Mouse (Mus musculus): ENCODE measurements around the gene Dydc2. TPM values are rescaled to one million over a fixed set of nuclear protein-coding genes. Genes with fewer than 3 reads are reported as not detected.

Dydc2 gene
- polyA plus RNA-seq, 1 experiment from 2014 or later = 1.7 TPM

- DNase-seq (ENCODE audit: low spot score) = no peak
- Histone ChIP-seq H3K27me3 (replicated peaks; ENCODE audit: insufficient read depth, low read length) (no peaks in the 10 kb centered on the region), H3K4me1 (ENCODE audit: insufficient read depth, low read depth, low read length) (peaks cover 11% of the 10 kb centered on the region; the same call in 1 of the 2 replicates), H3K4me2 (replicated peaks; ENCODE audit: low read depth, low read length) (no peak overlapping the region), H3K36me3 (ENCODE audit: insufficient read depth, low read length) (no peaks in the 10 kb centered on the region), H3K27ac (ENCODE audit: low read length) (no peak overlapping the region), H3K9me3 (ENCODE audit: low read length) (no peaks in the 10 kb centered on the region), H3K9ac (replicated peaks; ENCODE audit: low read depth) (no peak overlapping the region), H3K4me3 (ENCODE audit: low read depth, low read length) (no peak overlapping the region)
- ATAC-seq = no peak
- TF ChIP-seq EP300 (IDR thresholded peaks at IDR 0.05) (no peak), CTCF (IDR thresholded peaks at IDR 0.05) (no peak)
- 36% methylated on average over 3 of the region's 3 CpGs for WGBS
Measured at GRCm38 (mm10) chr14:41006899-41007298, 62.1 kb downstream of the Dydc2 start.

- H3K4me2 ChIP-seq (replicated peaks; ENCODE audit: low read depth, low read length) = no peak overlapping the region
Measured at GRCm38 (mm10) chr14:41006263-41006662, 62.7 kb downstream of the Dydc2 start.

GRCm38 (mm10) chr14:41005716-41006115, 63.3 kb downstream of the Dydc2 start:
- Histone ChIP-seq H3K4me1 (ENCODE audit: insufficient read depth, low read depth, low read length) (peaks cover 11% of the 10 kb centered on the region; the same call in 1 of the 2 replicates), H3K4me3 (ENCODE audit: low read depth, low read length) (no peak overlapping the region), H3K27ac (ENCODE audit: low read length) (no peak overlapping the region), H3K9me3 (ENCODE audit: low read length) (no peaks in the 10 kb centered on the region), H3K27me3 (replicated peaks; ENCODE audit: insufficient read depth, low read length) (no peaks in the 10 kb centered on the region), H3K9ac (replicated peaks; ENCODE audit: low read depth) (no peak overlapping the region), H3K4me2 (replicated peaks; ENCODE audit: low read depth, low read length) (no peak overlapping the region), H3K36me3 (ENCODE audit: insufficient read depth, low read length) (no peaks in the 10 kb centered on the region)
- WGBS = 68% methylated on average over 9 of the region's 9 CpGs
- DNase-seq (ENCODE audit: low spot score) = no peak
- ATAC-seq = no peak
- TF ChIP-seq CTCF (IDR thresholded peaks at IDR 0.05) (no peak), EP300 (IDR thresholded peaks at IDR 0.05) (no peak)

More at GRCm38 (mm10) chr14:41006263-41006662, 62.7 kb downstream of the Dydc2 start:
- Histone ChIP-seq H3K9me3 (ENCODE audit: low read length) (no peaks in the 10 kb centered on the region), H3K4me1 (ENCODE audit: insufficient read depth, low read depth, low read length) (peaks cover 11% of the 10 kb centered on the region; the same call in 1 of the 2 replicates), H3K36me3 (ENCODE audit: insufficient read depth, low read length) (no peaks in the 10 kb centered on the region), H3K4me3 (ENCODE audit: low read depth, low read length) (no peak overlapping the region), H3K27me3 (replicated peaks; ENCODE audit: insufficient read depth, low read length) (no peaks in the 10 kb centered on the region), H3K9ac (replicated peaks; ENCODE audit: low read depth) (no peak overlapping the region), H3K27ac (ENCODE audit: low read length) (no peak overlapping the region)
- DNase-seq (ENCODE audit: low spot score) (no peak), ATAC-seq (no peak)
- TF ChIP-seq CTCF (IDR thresholded peaks at IDR 0.05) (no peak), EP300 (IDR thresholded peaks at IDR 0.05) (no peak)
- 81% methylated on average over 10 of the region's 10 CpGs for whole genome bisulfite sequencing

- peaks cover 11% of the 10 kb centered on the region; the same call in 1 of the 2 replicates for H3K4me1 ChIP-seq (ENCODE audit: insufficient read depth, low read depth, low read length)
- no peak overlapping the region for H3K4me3 ChIP-seq (ENCODE audit: low read depth, low read length)
- H3K4me2 ChIP-seq (replicated peaks; ENCODE audit: low read depth, low read length) = peak overlapping the region; percentile 30; the same call in 1 of the 2 replicates
- H3K27me3 ChIP-seq (replicated peaks; ENCODE audit: insufficient read depth, low read length) = no peaks in the 10 kb centered on the region
- ATAC-seq (no peak), DNase-seq (ENCODE audit: low spot score) (peak; percentile 63)
- WGBS = 34% methylated on average over 22 of the region's 22 CpGs
- H3K36me3 ChIP-seq (ENCODE audit: insufficient read depth, low read length) = no peaks in the 10 kb centered on the region
- H3K9me3 ChIP-seq (ENCODE audit: low read length) = no peaks in the 10 kb centered on the region
- 0 out of 2 replicates have a peak overlapping the region, but pooled peaks have one; percentile 16 for H3K9ac ChIP-seq (replicated peaks; ENCODE audit: low read depth)
- TF ChIP-seq CTCF (IDR thresholded peaks at IDR 0.05) (no peak), EP300 (IDR thresholded peaks at IDR 0.05) (no peak)
- H3K27ac ChIP-seq (ENCODE audit: low read length) = no peak overlapping the region
Measured at GRCm38 (mm10) chr14:41004201-41005141, 64.5 kb downstream of the Dydc2 start.

GRCm38 (mm10) chr14:41001576-41001975, 67.4 kb downstream of the Dydc2 start:
- no peak for TF ChIP-seq EP300 (IDR thresholded peaks at IDR 0.05)

GRCm38 (mm10) chr14:41000801-41001200, 68.2 kb downstream of the Dydc2 start:
- no peak for DNase-seq (ENCODE audit: low spot score)
- H3K9ac ChIP-seq (replicated peaks; ENCODE audit: low read depth) = no peak overlapping the region
- no peaks in the 10 kb centered on the region for H3K36me3 ChIP-seq (ENCODE audit: insufficient read depth, low read length)
- no peaks in the 10 kb centered on the region for H3K9me3 ChIP-seq (ENCODE audit: low read length)
- TF ChIP-seq CTCF (IDR thresholded peaks at IDR 0.05) (no peak), EP300 (IDR thresholded peaks at IDR 0.05) (no peak)
- H3K27ac ChIP-seq (ENCODE audit: low read length) = no peak overlapping the region
- WGBS = 70% methylated on average over 4 of the region's 4 CpGs
- no peaks in the 10 kb centered on the region for H3K27me3 ChIP-seq (replicated peaks; ENCODE audit: insufficient read depth, low read length)
- no peak for ATAC-seq
- H3K4me1 ChIP-seq (ENCODE audit: insufficient read depth, low read depth, low read length) = peaks cover under 1% of the 10 kb centered on the region; the same call in 1 of the 2 replicates
- no peak overlapping the region for H3K4me2 ChIP-seq (replicated peaks; ENCODE audit: low read depth, low read length)
- no peak overlapping the region for H3K4me3 ChIP-seq (ENCODE audit: low read depth, low read length)

More at GRCm38 (mm10) chr14:41001576-41001975, 67.4 kb downstream of the Dydc2 start:
- H3K27me3 ChIP-seq (replicated peaks; ENCODE audit: insufficient read depth, low read length) = no peaks in the 10 kb centered on the region
- H3K9me3 ChIP-seq (ENCODE audit: low read length) = no peaks in the 10 kb centered on the region
- no peak overlapping the region for H3K27ac ChIP-seq (ENCODE audit: low read length)
- no peaks in the 10 kb centered on the region for H3K36me3 ChIP-seq (ENCODE audit: insufficient read depth, low read length)
- ATAC-seq (no peak), DNase-seq (ENCODE audit: low spot score) (no peak)
- no peaks in the 10 kb centered on the region for H3K4me1 ChIP-seq (ENCODE audit: insufficient read depth, low read depth, low read length)
- no peak overlapping the region for H3K4me3 ChIP-seq (ENCODE audit: low read depth, low read length)
- 83% methylated on average over 5 of the region's 5 CpGs for WGBS
- no peak overlapping the region for H3K4me2 ChIP-seq (replicated peaks; ENCODE audit: low read depth, low read length)
- no peak overlapping the region for H3K9ac ChIP-seq (replicated peaks; ENCODE audit: low read depth)

Measured in lung, postnatal 0 days (tissue).